Mouse (Mus musculus) liver, adult 2 months (tissue): ENCODE data around the gene Nipa2. TPM values are rescaled to one million over a fixed set of nuclear protein-coding genes. Genes with fewer than 3 reads are reported as not detected.

ENCODE experiments used
- DNase-seq: peaks from one replicate; pipeline ENCODE4 v3.0.0-alpha.2; 2011; ENCODE audit warnings: low read depth, low spot score; ENCODE audit errors: extremely low read depth
- H3K27ac ChIP-seq: fragments of 200-500 bp; replicated peaks from 2 replicates; pipeline ENCODE4 v1.5.1; 2012; ENCODE audit warnings: low read depth, mild to moderate bottlenecking, control low read depth, inconsistent platforms, low read length; ENCODE audit not compliant: insufficient read depth
- H3K27me3 ChIP-seq: fragments of 200-500 bp; 2 replicates; pipeline ENCODE4 v1.6.1; 2012; ENCODE audit warnings: mild to moderate bottlenecking, moderate library complexity, low read length, inconsistent platforms; ENCODE audit not compliant: control insufficient read depth, insufficient read depth
- H3K36me3 ChIP-seq: fragments of 200-500 bp; 2 replicates; pipeline ENCODE4 v1.6.1; 2012; ENCODE audit warnings: low read length, inconsistent platforms; ENCODE audit not compliant: control insufficient read depth, insufficient read depth
- H3K4me1 ChIP-seq: fragments of 200-500 bp; 2 replicates; pipeline ENCODE4 v1.6.1; 2011; ENCODE audit warnings: low read length; ENCODE audit not compliant: control insufficient read depth, insufficient read depth
- H3K4me3 ChIP-seq: fragments of 200-500 bp; 2 replicates; pipeline ENCODE4 v1.5.1; 2011; ENCODE audit warnings: low read depth, mild to moderate bottlenecking, control low read depth, low read length, moderate library complexity; ENCODE audit not compliant: insufficient read depth
- H3K79me2 ChIP-seq: fragments of 200-500 bp; 2 replicates; pipeline ENCODE4 v1.6.1; 2012; ENCODE audit warnings: inconsistent platforms, mild to moderate bottlenecking, low read length, moderate library complexity; ENCODE audit not compliant: control insufficient read depth, insufficient read depth
- H3K9ac ChIP-seq: fragments of 200-500 bp; 2 replicates; pipeline ENCODE4 v1.6.1; 2012; ENCODE audit warnings: low read depth, mild to moderate bottlenecking, control low read depth, inconsistent platforms, low read length
- CTCF ChIP-seq: fragments of 200-500 bp; IDR thresholded peaks from 2 replicates; pipeline ENCODE4 v1.5.1; 2011; ENCODE audit warnings: low read depth, low read length, control low read depth
- POLR2A ChIP-seq: fragments of 200-500 bp; IDR thresholded peaks from 2 replicates; pipeline ENCODE4 v1.6.1; 2011; ENCODE audit warnings: low read length, control low read depth; ENCODE audit not compliant: insufficient read depth; ENCODE audit errors: extremely low read depth
- WGBS: fragments of 180-500 bp; shearing (Covaris S2); methylation state at CpG from one replicate; pipeline ENCODE4 v1.1.7; 2018; 5-methylcytosine and 5-hydroxymethylcytosine counted together
- polyA plus RNA-seq: library from polyadenylated mRNA; depleted of rRNA; stranded (reverse); fragments of >200 nt; gene quantifications from 2 replicates; pipeline ENCODE4 v1.2.3, GENCODE M21; 2012
- total RNA-seq: library from RNA; depleted of rRNA; stranded (reverse); fragments of >200 nt; gene quantifications from 2 replicates; pipeline ENCODE4 v1.2.3, GENCODE M21; 2014

Nipa2 gene
- total and polyA plus RNA-seq, 2 experiments, result 7.2 to 17.8 TPM

- Histone ChIP-seq H3K27ac (no peak overlapping the region), H3K36me3 (peaks cover 51% of the 10 kb centered on the region), H3K27me3 (no peaks in the 10 kb centered on the region), H3K4me3 (no peak overlapping the region), H3K4me1 (peaks cover 12% of the 10 kb centered on the region; the same call in 1 of the 2 replicates), H3K79me2 (no peaks in the 10 kb centered on the region), H3K9ac (no peak overlapping the region)
- WGBS, result 91% methylated on average over 1 of the region's 1 CpGs
- TF ChIP-seq CTCF (no peak), POLR2A (no peak)
- DNase-seq, result peak; percentile 30
These were observed 52.8 kb downstream of the Nipa2 start for GRCm38 (mm10) chr7:55909519-55909918.

- 95% methylated on average over 2 of the region's 2 CpGs for WGBS
- H3K79me2 ChIP-seq, result no peaks in the 10 kb centered on the region
- H3K36me3 ChIP-seq, result peaks cover 55% of the 10 kb centered on the region
- H3K27ac ChIP-seq, result no peak overlapping the region
- no peak for DNase-seq
- H3K4me1 ChIP-seq, result peaks cover 5% of the 10 kb centered on the region; the same call in 1 of the 2 replicates
- H3K27me3 ChIP-seq, result no peaks in the 10 kb centered on the region
- no peak for TF ChIP-seq CTCF
- no peak for TF ChIP-seq POLR2A
- no peak overlapping the region for H3K9ac ChIP-seq
- no peak overlapping the region for H3K4me3 ChIP-seq
These were observed 56.8 kb downstream of the Nipa2 start for GRCm38 (mm10) chr7:55905449-55905848.

GRCm38 (mm10) chr7:55903766-55904165 lies 58.5 kb downstream of the Nipa2 start:
- Histone ChIP-seq H3K79me2 (no peaks in the 10 kb centered on the region), H3K9ac (no peak overlapping the region), H3K27me3 (no peaks in the 10 kb centered on the region), H3K27ac (no peak overlapping the region), H3K36me3 (peaks cover 55% of the 10 kb centered on the region), H3K4me3 (no peak overlapping the region), H3K4me1 (no peaks in the 10 kb centered on the region)
- no peak for DNase-seq
- TF ChIP-seq POLR2A (no peak), CTCF (no peak)
- 85% methylated on average over 5 of the region's 5 CpGs for WGBS

GRCm38 (mm10) chr7:55891797-55892196 lies 70.5 kb downstream of the Nipa2 start:
- no peak overlapping the region for H3K27ac ChIP-seq
- TF ChIP-seq CTCF (no peak), POLR2A (no peak)
- no peaks in the 10 kb centered on the region for H3K79me2 ChIP-seq
- no peak for DNase-seq
- H3K4me1 ChIP-seq, result no peaks in the 10 kb centered on the region
- WGBS, result 93% methylated on average over 11 of the region's 11 CpGs
- no peak overlapping the region for H3K4me3 ChIP-seq
- no peak overlapping the region for H3K9ac ChIP-seq
- H3K36me3 ChIP-seq, result peaks cover 30% of the 10 kb centered on the region; the same call in 1 of the 2 replicates
- H3K27me3 ChIP-seq, result no peaks in the 10 kb centered on the region

GRCm38 (mm10) chr7:55890731-55891130 lies 71.5 kb downstream of the Nipa2 start:
- H3K27me3 ChIP-seq, result no peaks in the 10 kb centered on the region
- TF ChIP-seq POLR2A, result no peak
- TF ChIP-seq CTCF, result no peak
- no peaks in the 10 kb centered on the region for H3K4me1 ChIP-seq
- H3K4me3 ChIP-seq, result no peak overlapping the region
- no peak overlapping the region for H3K27ac ChIP-seq
- no peak overlapping the region for H3K9ac ChIP-seq
- H3K36me3 ChIP-seq, result peaks cover 27% of the 10 kb centered on the region
- DNase-seq, result no peak
- no peaks in the 10 kb centered on the region for H3K79me2 ChIP-seq

DNA sequence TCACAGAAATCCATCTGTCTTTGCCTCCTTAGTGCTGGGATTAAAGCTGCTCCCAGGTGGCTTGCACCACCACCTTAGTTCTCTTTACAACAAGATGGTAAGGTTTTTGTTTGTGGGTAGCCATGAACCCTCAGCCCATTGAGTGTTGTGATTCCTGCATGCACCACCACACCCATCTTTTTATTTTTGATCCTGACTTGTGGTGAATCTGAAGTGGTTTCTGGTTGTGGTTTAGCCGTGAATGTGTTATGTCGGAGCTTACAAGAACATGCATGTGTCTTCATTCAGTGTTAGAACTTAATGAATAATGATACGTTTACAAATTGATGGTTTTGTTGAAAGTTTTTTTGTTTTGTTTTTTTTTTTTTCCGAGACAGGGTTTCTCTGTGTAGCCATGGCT lies 72.3 kb downstream of the Nipa2 start:
- TF ChIP-seq CTCF (no peak), POLR2A (no peak)
- DNase-seq, result no peak
- Histone ChIP-seq H3K4me1 (no peaks in the 10 kb centered on the region), H3K27ac (no peak overlapping the region), H3K36me3 (peaks cover 31% of the 10 kb centered on the region), H3K4me3 (no peak overlapping the region), H3K9ac (no peak overlapping the region), H3K27me3 (no peaks in the 10 kb centered on the region), H3K79me2 (no peaks in the 10 kb centered on the region)
- WGBS, result 94% methylated on average over 4 of the region's 4 CpGs
